Mouse (Mus musculus) hindbrain, embryonic 16.5 days (tissue): ENCODE results near the gene Fam24a. TPM values are rescaled to one million over a fixed set of nuclear protein-coding genes. Genes with fewer than 3 reads are reported as not detected.

Experiments used
- ATAC-seq: fragments of 200-750 bp; cut with Nextera tagmentation; 2 replicates; pipeline ENCODE4 v1.8.0; 2017; ENCODE audit warnings: moderate TSS enrichment, moderate library complexity
- H3K27ac ChIP-seq: fragments of 300-500 bp; sonication (generic); 2 replicates; pipeline ENCODE4 v1.5.1; 2014; ENCODE audit warnings: low read depth, mild to moderate bottlenecking, control low read depth, low read length, moderate library complexity
- H3K27me3 ChIP-seq: fragments of 300-500 bp; sonication (generic); replicated peaks from 2 replicates; pipeline ENCODE4 v1.6.1; 2014; ENCODE audit warnings: low read length; ENCODE audit not compliant: control insufficient read depth, insufficient read depth
- H3K36me3 ChIP-seq: fragments of 300-500 bp; sonication (generic); 2 replicates; pipeline ENCODE4 v1.6.1; 2014; ENCODE audit warnings: mild to moderate bottlenecking, low read length, moderate library complexity, mixed read lengths; ENCODE audit not compliant: control insufficient read depth, insufficient read depth
- H3K4me1 ChIP-seq: fragments of 300-500 bp; sonication (generic); 2 replicates; pipeline ENCODE4 v1.6.1; 2014; ENCODE audit warnings: low read depth, low read length; ENCODE audit not compliant: control insufficient read depth, insufficient read depth
- H3K4me2 ChIP-seq: fragments of 300-500 bp; sonication (generic); 2 replicates; pipeline ENCODE4 v1.6.1; 2014; ENCODE audit warnings: mild to moderate bottlenecking, low read length, control low read depth, moderate library complexity
- H3K4me3 ChIP-seq: fragments of 300-500 bp; sonication (generic); 2 replicates; pipeline ENCODE4 v1.5.1; 2014; ENCODE audit warnings: mild to moderate bottlenecking, low read length, control low read depth, moderate library complexity
- H3K9ac ChIP-seq: fragments of 300-500 bp; sonication (generic); 2 replicates; pipeline ENCODE4 v1.6.1; 2014; ENCODE audit warnings: low read depth, mild to moderate bottlenecking, control low read depth, low read length, moderate library complexity
- H3K9me3 ChIP-seq: fragments of 300-500 bp; sonication (generic); 2 replicates; pipeline ENCODE4 v1.6.1; 2014; ENCODE audit warnings: mild to moderate bottlenecking, low read length, moderate library complexity; ENCODE audit not compliant: control insufficient read depth
- WGBS: fragments of 180-500 bp; shearing (Covaris S2); extraction: QIAGEN DNeasy Blood & Tissue Kit; methylation state at CpG from one replicate; pipeline ENCODE4 v1.1.7; 2014; 5-methylcytosine and 5-hydroxymethylcytosine counted together
- polyA plus RNA-seq: library from polyadenylated mRNA; unstranded; fragments of >200 nt; fragmentation: Nextera tagmentation; extraction: Ambion mirVana; gene quantifications from 2 replicates; pipeline ENCODE4 v1.2.1, GENCODE M21; 2015

The Fam24a gene
- polyA plus RNA-seq = 0.35 TPM in 1 of 2 replicates, not detected in the other

DNA sequence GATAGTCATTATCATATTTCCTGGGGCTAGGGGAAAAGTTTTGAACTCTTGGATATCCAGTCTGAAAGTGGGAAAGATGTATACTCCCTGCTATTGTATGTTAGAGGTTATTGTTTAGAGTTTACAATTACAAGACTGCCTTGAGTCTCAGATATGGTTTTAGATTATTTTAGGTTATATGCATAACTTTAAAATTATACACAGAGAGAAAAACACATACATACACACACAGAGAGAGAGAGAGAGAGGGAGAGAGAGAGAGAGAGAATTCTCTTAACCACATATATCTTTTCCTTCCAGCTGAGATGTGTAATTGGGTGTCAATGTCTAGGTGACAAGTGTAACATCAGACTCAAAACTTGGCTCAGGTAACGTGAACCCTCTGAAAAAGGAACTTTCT is at the start of gene Fam24a:
Gene Fam24a, plus strand, starts transcription at position 301 of the 400 bp plus-strand sequence.
- Histone ChIP-seq H3K9me3 (no peaks in the 10 kb centered on the region), H3K4me3 (no peak within 1 kb of the TSS), H3K4me2 (no peak within 1 kb of the TSS), H3K9ac (no peak within 1 kb of the TSS), H3K27me3 (no peaks in the 10 kb centered on the region), H3K4me1 (no peaks in the 10 kb centered on the region), H3K36me3 (no peaks in the 10 kb centered on the region), H3K27ac (no peak within 1 kb of the TSS)
- no peak for ATAC-seq
- 47% methylated on average over 1 of the region's 1 CpGs for WGBS

DNA sequence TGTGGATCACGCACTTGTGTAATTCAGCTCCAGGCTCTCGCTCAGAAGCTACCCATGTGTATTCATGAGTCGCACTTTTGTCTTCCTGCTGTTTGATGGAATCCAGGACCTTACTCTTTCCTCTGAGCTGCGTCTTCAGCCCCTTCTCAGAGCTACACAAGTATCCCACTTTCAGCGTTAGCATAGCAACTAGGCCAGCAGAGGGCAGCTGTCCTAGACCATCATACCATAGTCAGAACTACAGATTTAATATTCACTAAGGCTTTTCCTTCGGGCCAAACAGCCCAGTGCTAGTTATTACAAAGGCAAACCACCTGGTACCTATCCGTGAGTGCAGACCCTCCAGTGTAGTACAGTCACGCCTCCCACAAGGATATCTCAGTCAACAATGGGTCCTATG is 36.5 kb upstream of the Fam24a start:
- Histone ChIP-seq H3K4me1 (no peaks in the 10 kb centered on the region), H3K4me2 (no peak overlapping the region), H3K9ac (no peak overlapping the region), H3K36me3 (no peaks in the 10 kb centered on the region), H3K4me3 (no peak overlapping the region), H3K27ac (no peak overlapping the region), H3K27me3 (no peaks in the 10 kb centered on the region), H3K9me3 (no peaks in the 10 kb centered on the region)
- ATAC-seq = no peak
- 81% methylated on average over 8 of the region's 8 CpGs for WGBS

DNA sequence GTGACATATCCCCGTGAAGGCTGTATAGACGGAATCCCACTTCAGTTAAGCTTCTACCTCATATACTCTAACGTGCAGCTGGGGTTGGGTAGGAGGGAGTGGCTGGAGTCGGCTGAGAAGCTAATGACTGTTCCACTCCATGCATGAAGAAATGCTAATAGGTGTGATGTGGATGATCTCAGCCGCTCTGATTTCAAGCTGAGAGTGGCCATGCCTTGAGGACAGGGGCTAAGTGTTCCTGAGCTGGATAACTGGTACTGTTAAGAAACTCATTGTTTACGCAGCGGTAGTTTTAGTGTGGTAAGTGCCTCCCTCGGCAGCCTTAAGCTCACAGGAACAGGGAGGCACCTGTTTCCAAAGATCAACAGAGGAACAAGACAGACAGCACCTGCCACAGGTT is 30.3 kb upstream of the Fam24a start:
- no peak for ATAC-seq
- H3K4me2 ChIP-seq = no peak overlapping the region
- H3K9ac ChIP-seq = no peak overlapping the region
- WGBS = 80% methylated on average over 8 of the region's 8 CpGs
- no peak overlapping the region for H3K27ac ChIP-seq
- H3K4me1 ChIP-seq = no peaks in the 10 kb centered on the region
- no peaks in the 10 kb centered on the region for H3K36me3 ChIP-seq
- H3K27me3 ChIP-seq = no peaks in the 10 kb centered on the region
- no peak overlapping the region for H3K4me3 ChIP-seq
- no peaks in the 10 kb centered on the region for H3K9me3 ChIP-seq

GRCm38 (mm10) chr7:131306733-131307132 is 26.9 kb upstream of the Fam24a start:
- no peaks in the 10 kb centered on the region for H3K4me1 ChIP-seq
- ATAC-seq = no peak
- H3K9ac ChIP-seq = no peak overlapping the region
- no peak overlapping the region for H3K4me2 ChIP-seq
- H3K36me3 ChIP-seq = no peaks in the 10 kb centered on the region
- no peaks in the 10 kb centered on the region for H3K9me3 ChIP-seq
- 83% methylated on average over 5 of the region's 5 CpGs for WGBS
- no peaks in the 10 kb centered on the region for H3K27me3 ChIP-seq
- H3K27ac ChIP-seq = no peak overlapping the region
- no peak overlapping the region for H3K4me3 ChIP-seq

DNA sequence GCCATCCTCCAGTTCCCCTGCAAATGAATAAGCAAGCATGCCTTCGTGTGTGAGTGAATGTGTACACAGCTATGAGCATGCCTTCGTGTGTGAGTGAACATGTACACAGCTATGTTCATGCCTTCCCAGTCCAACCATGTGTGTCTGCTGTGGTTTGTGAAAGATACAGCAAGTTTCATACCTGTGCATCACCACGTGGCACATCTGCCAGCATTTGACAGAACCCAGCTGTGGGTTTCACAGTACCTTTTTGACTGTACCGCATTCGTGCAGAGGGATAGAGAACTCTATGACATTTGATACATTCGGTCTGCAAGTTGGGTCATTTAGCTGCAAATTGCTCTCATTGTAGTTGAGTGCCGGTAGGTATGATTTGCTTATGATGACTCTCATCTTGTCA is 19.2 kb upstream of the Fam24a start:
- ATAC-seq = no peak
- H3K27me3 ChIP-seq = no peaks in the 10 kb centered on the region
- H3K4me2 ChIP-seq = no peak overlapping the region
- no peaks in the 10 kb centered on the region for H3K4me1 ChIP-seq
- WGBS = 83% methylated on average over 7 of the region's 7 CpGs
- H3K9me3 ChIP-seq = no peaks in the 10 kb centered on the region
- no peak overlapping the region for H3K9ac ChIP-seq
- no peak overlapping the region for H3K4me3 ChIP-seq
- no peak overlapping the region for H3K27ac ChIP-seq
- no peaks in the 10 kb centered on the region for H3K36me3 ChIP-seq

DNA sequence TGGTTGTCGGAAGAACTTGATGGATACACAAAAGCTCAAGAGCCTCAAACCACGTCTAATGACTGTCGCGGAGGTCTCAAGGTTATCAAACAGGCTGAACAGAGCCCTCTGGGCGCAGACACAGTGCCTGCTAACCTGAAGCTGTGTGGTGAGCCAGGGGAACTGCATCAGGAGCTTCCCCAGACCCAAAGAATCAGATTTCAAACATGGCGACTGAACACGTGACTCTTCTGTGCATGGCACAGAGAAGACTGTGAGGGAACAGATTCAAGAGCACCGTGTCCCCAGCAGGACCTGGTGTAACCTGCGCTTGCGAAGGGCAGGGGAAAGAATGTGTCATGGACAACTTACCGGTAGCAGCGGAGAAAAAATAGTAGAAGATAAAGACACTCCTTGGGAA is 16.1 kb upstream of the Fam24a start:
- H3K4me3 ChIP-seq = no peak overlapping the region
- H3K4me2 ChIP-seq = no peak overlapping the region
- H3K27ac ChIP-seq = no peak overlapping the region
- H3K4me1 ChIP-seq = no peaks in the 10 kb centered on the region
- H3K9me3 ChIP-seq = no peaks in the 10 kb centered on the region
- ATAC-seq = no peak
- 80% methylated on average over 12 of the region's 12 CpGs for WGBS
- H3K36me3 ChIP-seq = no peaks in the 10 kb centered on the region
- no peaks in the 10 kb centered on the region for H3K27me3 ChIP-seq
- H3K9ac ChIP-seq = no peak overlapping the region

DNA sequence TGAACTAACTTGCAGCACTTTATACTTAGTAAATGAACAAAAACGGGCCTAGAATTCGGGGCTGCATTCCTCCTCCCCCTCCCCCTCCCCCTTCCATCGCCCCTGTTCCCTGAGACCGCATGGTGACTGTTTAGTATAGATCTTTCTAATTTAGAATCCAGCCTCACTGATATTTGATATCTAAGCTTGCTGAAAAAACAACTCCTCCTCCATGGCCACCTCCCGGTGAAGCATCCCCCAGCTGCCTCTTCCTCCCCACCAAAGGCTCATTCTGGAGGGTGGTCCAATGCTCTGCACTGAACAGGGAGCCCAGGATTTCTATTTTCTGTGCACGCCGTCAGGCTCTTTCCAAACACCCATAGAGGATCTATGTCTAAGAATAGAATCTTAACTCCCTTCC is 15.3 kb upstream of the Fam24a start:
- Histone ChIP-seq H3K9me3 (no peaks in the 10 kb centered on the region), H3K9ac (no peak overlapping the region), H3K4me1 (no peaks in the 10 kb centered on the region), H3K4me3 (no peak overlapping the region), H3K4me2 (no peak overlapping the region), H3K27ac (no peak overlapping the region), H3K36me3 (no peaks in the 10 kb centered on the region), H3K27me3 (no peaks in the 10 kb centered on the region)
- no peak for ATAC-seq
- 63% methylated on average over 6 of the region's 7 CpGs for WGBS

GRCm38 (mm10) chr7:131322192-131322591 is 11.5 kb upstream of the Fam24a start, which contains the start of gene Cuzd1:
Gene Cuzd1, minus strand, starts transcription at chr7:131322292.
- H3K9me3 ChIP-seq = no peaks in the 10 kb centered on the region
- ATAC-seq = no peak
- H3K4me1 ChIP-seq = no peaks in the 10 kb centered on the region
- H3K9ac ChIP-seq = no peak within 1 kb of the TSS
- H3K27me3 ChIP-seq = no peaks in the 10 kb centered on the region
- no peak within 1 kb of the TSS for H3K27ac ChIP-seq
- 71% methylated on average over 2 of the region's 2 CpGs for WGBS
- H3K4me3 ChIP-seq = no peak within 1 kb of the TSS
- H3K4me2 ChIP-seq = no peak within 1 kb of the TSS
- no peaks in the 10 kb centered on the region for H3K36me3 ChIP-seq

DNA sequence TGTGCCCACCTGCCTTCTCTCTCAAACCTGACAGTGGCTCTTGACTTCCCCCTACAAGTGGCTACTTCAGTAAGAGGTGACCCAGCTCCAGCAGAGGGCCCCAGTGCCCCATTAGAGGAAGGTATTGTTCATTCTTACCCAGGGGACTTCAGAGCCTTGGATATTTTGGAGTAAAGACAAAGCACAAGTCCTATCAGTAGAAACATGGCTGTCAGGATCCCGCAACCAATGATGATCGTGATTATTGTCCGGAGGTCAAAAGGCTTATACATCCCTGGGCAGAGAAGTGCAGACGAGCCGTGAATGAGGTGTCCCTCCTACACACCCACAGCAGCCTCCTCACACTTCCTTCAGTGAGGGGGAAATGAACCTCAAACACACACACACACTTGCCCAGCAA is 6.6 kb upstream of the Fam24a start:
- Histone ChIP-seq H3K27me3 (no peaks in the 10 kb centered on the region), H3K4me3 (no peak overlapping the region), H3K9me3 (no peaks in the 10 kb centered on the region), H3K36me3 (no peaks in the 10 kb centered on the region), H3K4me2 (no peak overlapping the region), H3K27ac (no peak overlapping the region), H3K4me1 (no peaks in the 10 kb centered on the region), H3K9ac (no peak overlapping the region)
- WGBS = 94% methylated on average over 5 of the region's 5 CpGs
- ATAC-seq = no peak

GRCm38 (mm10) chr7:131329416-131329815 is 4.2 kb upstream of the Fam24a start, which contains the start of gene Fam24b:
Gene Fam24b, minus strand, starts transcription at chr7:131329516.
- no peaks in the 10 kb centered on the region for H3K27me3 ChIP-seq
- H3K4me2 ChIP-seq = no peak within 1 kb of the TSS
- no peak for ATAC-seq
- no peak within 1 kb of the TSS for H3K27ac ChIP-seq
- no peaks in the 10 kb centered on the region for H3K36me3 ChIP-seq
- no peak within 1 kb of the TSS for H3K9ac ChIP-seq
- no peaks in the 10 kb centered on the region for H3K9me3 ChIP-seq
- H3K4me3 ChIP-seq = no peak within 1 kb of the TSS
- no peaks in the 10 kb centered on the region for H3K4me1 ChIP-seq
- WGBS = 89% methylated on average over 5 of the region's 5 CpGs
